In genomic region chr7:74554608-74555311, GRCm38 (mm10) we compare ENCODE assay signal across 9 mouse cellular contexts. TPM values are rescaled to one million over a fixed set of nuclear protein-coding genes. Genes with fewer than 3 reads are reported as not detected.
A peak's percentile ranks its signal among the peaks of the same experiment; 100 is the strongest.
DNase-seq lines count a peak whose midpoint lies in the region; ATAC-seq lines count a peak whose summit lies in the region.
"Had no signal": no experiment of that assay in that cellular context is flagged by ENCODE, and none has a peak within 500 bp of the region (broad histone marks: within the 10 kb centered on the region; RNA-seq: fewer than 3 reads in every experiment).

Slco3a1 (minus strand) TSS chr7:74554780.

- no peaks in the 10 kb centered on the region for H3K36me3 ChIP-seq in forebrain, embryonic 10.5 days (replicated peaks)
- no peaks in the 10 kb centered on the region for H3K36me3 ChIP-seq in heart, embryonic 14.5 days (ENCODE audit: control insufficient read depth, insufficient read depth, low read length)
- no peaks in the 10 kb centered on the region for H3K36me3 ChIP-seq in liver, embryonic 12.5 days
- no peaks in the 10 kb centered on the region for H3K36me3 ChIP-seq in stomach, embryonic 14.5 days (ENCODE audit: control insufficient read depth, insufficient read depth, low read length)

- H3K4me2 ChIP-seq in heart, embryonic 14.5 days (ENCODE audit: low read length) = peak within 1 kb of the TSS; percentile 76
- peak within 1 kb of the TSS; percentile 80 for H3K4me2 ChIP-seq in liver, embryonic 12.5 days
- H3K4me2 ChIP-seq in stomach, embryonic 14.5 days (replicated peaks; ENCODE audit: low read depth, low read length) = peak within 1 kb of the TSS; percentile 97

- peaks cover 40% of the 10 kb centered on the region for H3K4me1 ChIP-seq in forebrain, embryonic 10.5 days
- peaks cover 15 to 17% of the 10 kb centered on the region in 2 experiments for H3K4me1 ChIP-seq in heart, embryonic 14.5 days (ENCODE audit: control insufficient read depth in 2 of 2, insufficient read depth in 2 of 2, low read length in 2 of 2)
- H3K4me1 ChIP-seq in liver, embryonic 12.5 days = peaks cover 10% of the 10 kb centered on the region; the same call in 1 of the 2 replicates
- H3K4me1 ChIP-seq in stomach, embryonic 14.5 days (ENCODE audit: control insufficient read depth, insufficient read depth, low read length) = 0 out of 2 replicates have a peak, but pooled peaks cover 4% of the 10 kb centered on the region

- H3K4me3 ChIP-seq in forebrain, embryonic 10.5 days = peak within 1 kb of the TSS; percentile 81
- peak within 1 kb of the TSS; percentile 63 to 79 for H3K4me3 ChIP-seq in heart, embryonic 14.5 days (ENCODE audit: control insufficient read depth in 1 of 2, insufficient read depth in 1 of 2, low read depth in 1 of 2, low read length in 2 of 2)
- peak within 1 kb of the TSS; percentile 60 for H3K4me3 ChIP-seq in liver, embryonic 12.5 days
- peak within 1 kb of the TSS; percentile 69 for H3K4me3 ChIP-seq in stomach, embryonic 14.5 days (ENCODE audit: low read depth, low read length)

- H3K27ac ChIP-seq in forebrain, embryonic 10.5 days = peak within 1 kb of the TSS; percentile 89
- H3K27ac ChIP-seq in heart, embryonic 14.5 days (replicated peaks in 1 of 2; ENCODE audit: control insufficient read depth in 1 of 2, insufficient read depth in 1 of 2, low read depth in 2 of 2, low read length in 2 of 2) = peak within 1 kb of the TSS; percentile 56 to 71
- no peak within 1 kb of the TSS for H3K27ac ChIP-seq in liver, embryonic 12.5 days
- peak within 1 kb of the TSS; percentile 66; the same call in 1 of the 2 replicates for H3K27ac ChIP-seq in stomach, embryonic 14.5 days (ENCODE audit: low read length)

- peak; percentile 64 for DNase-seq in 3T3-L1 (ENCODE audit: low read depth, low spot score)
- DNase-seq in brain, adult 2 months (ENCODE audit: low read depth, low spot score) = peak; percentile 93
- DNase-seq in forebrain, embryonic 10.5 days (ENCODE audit: extremely low spot score, low spot score) = peak; percentile 82
- peak; percentile 88 for DNase-seq in kidney, postnatal 14 days
- DNase-seq in naive thymus-derived CD4-positive, alpha-beta T cell, adult 2 months (ENCODE audit: low read depth) = peak; percentile 89

- no peaks in the 10 kb centered on the region for H3K9me3 ChIP-seq in forebrain, embryonic 10.5 days
- no peaks in the 10 kb centered on the region for H3K9me3 ChIP-seq in heart, embryonic 14.5 days (ENCODE audit: control insufficient read depth, low read length)
- no peaks in the 10 kb centered on the region for H3K9me3 ChIP-seq in liver, embryonic 12.5 days (replicated peaks)
- H3K9me3 ChIP-seq in stomach, embryonic 14.5 days (ENCODE audit: control insufficient read depth, low read depth, low read length) = no peaks in the 10 kb centered on the region

- ATAC-seq in heart, embryonic 14.5 days (ENCODE audit: insufficient number of reproducible peaks, insufficient read depth, low FRiP score, low read depth) = peak; percentile 61; the same call in 1 of the 2 replicates
- peak; percentile 73 for ATAC-seq in liver, embryonic 12.5 days
- peak; percentile 79 for ATAC-seq in stomach, embryonic 14.5 days (ENCODE audit: insufficient number of reproducible peaks, insufficient read depth, low FRiP score, low read depth)

- peak within 1 kb of the TSS; percentile 80 for H3K9ac ChIP-seq in heart, embryonic 14.5 days (ENCODE audit: low read length)
- H3K9ac ChIP-seq in liver, embryonic 12.5 days = peak within 1 kb of the TSS; percentile 52; the same call in 1 of the 2 replicates
- peak within 1 kb of the TSS; percentile 58 for H3K9ac ChIP-seq in stomach, embryonic 14.5 days (replicated peaks; ENCODE audit: low read depth, low read length)

- peaks cover 50% of the 10 kb centered on the region for H3K27me3 ChIP-seq in forebrain, embryonic 10.5 days (ENCODE audit: poor library complexity, severe bottlenecking)
- H3K27me3 ChIP-seq in heart, embryonic 14.5 days (ENCODE audit: control insufficient read depth, insufficient read depth, low read length) = no peaks in the 10 kb centered on the region; the same call in 1 of the 2 replicates
- peaks cover 60% of the 10 kb centered on the region for H3K27me3 ChIP-seq in liver, embryonic 12.5 days (replicated peaks)
- no peaks in the 10 kb centered on the region for H3K27me3 ChIP-seq in stomach, embryonic 14.5 days (ENCODE audit: control insufficient read depth, insufficient read depth, low read length)
- H3K27me3 ChIP-seq: CH12.LX had no signal

- WGBS in forebrain, embryonic 10.5 days = 2% methylated on average over 61 of the region's 66 CpGs
- WGBS in heart, embryonic 14.5 days = 2% methylated on average over 64 of the region's 66 CpGs
- WGBS in liver, embryonic 12.5 days (ENCODE audit: insufficient replicate concordance) = 2% methylated on average over 51 of the region's 66 CpGs
- 2% methylated on average over 65 of the region's 66 CpGs for WGBS in stomach, embryonic 14.5 days

RNA-seq across cellular contexts. Expression of gene Slco3a1, which starts in this region (rescaled TPM):
- polyA plus RNA-seq in forebrain, embryonic 10.5 days (2016; fragmentation: Nextera tagmentation; extraction: Ambion mirVana) = 4.9 and 5.2 TPM in 2 replicates
- 15.8 and 16.0 TPM in 2 replicates for polyA plus RNA-seq in heart, embryonic 14.5 days (2014; fragmentation: Nextera tagmentation; extraction: Ambion mirVana)
- polyA plus RNA-seq in liver, embryonic 12.5 days (2016; fragmentation: Nextera tagmentation; extraction: Ambion mirVana) = 2.1 and 2.8 TPM in 2 replicates
- polyA plus RNA-seq in stomach, embryonic 14.5 days (2014; fragmentation: Nextera tagmentation; extraction: Ambion mirVana) = 9.1 and 13.2 TPM in 2 replicates
